Mouse (Mus musculus): ENCODE measurements around the gene Guca1b.

Gene Guca1b

GRCm38 (mm10) chr17:47385145-47385544, at the start of gene Guca1b:
Guca1b (plus strand) TSS chr17:47385393.
- no peak for DNase-seq (ENCODE audit: low spot score in 2 of 2)

DNA sequence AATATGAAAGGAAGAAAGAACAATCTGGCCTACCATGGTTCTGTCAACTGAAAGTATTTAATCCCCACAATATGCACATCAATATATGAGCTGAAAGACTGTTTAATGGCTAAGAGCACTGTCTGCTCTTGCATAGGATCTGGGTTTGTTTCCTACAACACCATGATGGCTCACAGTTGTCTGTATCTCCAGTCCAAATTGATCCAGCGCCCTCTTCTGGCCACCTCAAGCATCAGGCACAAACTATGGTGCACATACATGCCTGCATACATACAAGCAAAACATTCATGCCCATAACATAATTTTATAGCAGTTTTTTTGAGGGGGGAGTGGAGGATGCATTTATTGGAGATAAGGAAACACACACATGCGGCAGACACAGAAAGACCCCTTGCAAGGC, 42.1 kb upstream of the Guca1b start:
- DNase-seq (ENCODE audit: low spot score in 2 of 2): no peak

DNA sequence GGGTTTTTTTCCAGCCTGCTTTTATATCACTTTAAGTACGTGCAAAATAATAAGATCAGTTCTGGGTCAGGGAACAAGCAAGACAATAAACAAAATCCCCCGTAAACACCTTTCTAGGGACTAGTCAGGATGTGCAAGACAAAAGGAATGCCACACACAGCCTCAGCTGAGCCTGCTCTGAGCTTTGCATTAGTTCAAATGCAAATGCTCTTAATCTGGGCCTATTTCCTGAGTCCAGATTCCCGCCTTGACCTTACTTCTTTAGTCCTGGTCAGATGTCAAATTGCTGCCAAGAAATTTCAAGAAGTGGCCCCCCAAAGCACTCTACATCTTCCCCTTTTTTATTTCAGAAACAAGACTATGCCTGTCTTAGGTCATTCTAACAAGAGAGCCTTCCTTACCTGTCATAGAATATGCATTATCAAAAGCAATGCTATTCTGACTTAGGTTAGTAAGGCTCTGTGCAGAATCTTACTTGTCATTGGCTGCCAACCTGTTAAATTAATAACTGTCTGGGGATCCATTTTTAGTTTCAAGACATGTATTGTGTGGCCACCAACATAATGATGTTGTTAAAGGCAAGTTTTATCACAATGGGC, 35.4 kb upstream of the Guca1b start:
- no peak for DNase-seq (ENCODE audit: low spot score in 2 of 2)

DNA sequence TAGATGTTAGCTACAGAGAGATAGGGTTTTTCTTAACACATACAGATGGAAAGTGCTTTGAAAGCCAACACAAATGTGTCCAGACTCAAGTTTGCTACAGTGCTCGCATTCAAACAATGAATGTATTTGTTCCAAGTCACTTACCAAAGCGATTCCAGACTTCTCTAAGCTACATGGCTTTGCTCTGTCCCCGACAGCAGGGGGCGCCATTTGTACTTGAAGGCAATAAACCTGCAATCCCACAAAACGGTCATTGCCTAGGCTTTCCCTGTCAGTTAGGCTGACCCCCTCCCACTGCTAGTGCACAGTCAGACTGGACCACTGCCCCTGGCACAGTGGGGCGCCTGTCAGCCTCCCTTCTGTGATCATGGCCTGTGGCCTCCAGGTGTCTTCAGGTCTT, 25.2 kb upstream of the Guca1b start:
- DNase-seq (ENCODE audit: low spot score in 2 of 2): peak in 1 of 2 experiments; percentile 23

DNA sequence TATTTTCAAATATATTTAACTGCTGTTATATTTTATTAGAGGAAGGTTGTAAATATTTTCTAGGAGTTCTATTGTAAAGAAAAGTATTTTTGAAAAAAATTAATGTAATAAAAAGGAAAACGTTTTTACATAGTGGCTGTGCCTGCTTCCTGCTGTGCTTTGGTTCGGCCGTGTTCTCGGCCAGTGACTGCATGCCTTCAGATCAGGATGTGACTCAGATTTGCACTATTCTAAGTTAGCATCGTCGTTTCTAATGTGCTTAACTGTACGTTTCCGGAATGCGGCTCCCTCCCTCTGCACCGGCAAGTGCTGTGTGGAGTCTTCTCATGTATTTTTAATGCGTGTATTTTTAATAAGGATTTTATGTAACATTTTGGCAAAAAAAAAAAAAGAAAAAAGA, 23.9 kb upstream of the Guca1b start:
- no peak for DNase-seq (ENCODE audit: low spot score in 2 of 2)

DNA sequence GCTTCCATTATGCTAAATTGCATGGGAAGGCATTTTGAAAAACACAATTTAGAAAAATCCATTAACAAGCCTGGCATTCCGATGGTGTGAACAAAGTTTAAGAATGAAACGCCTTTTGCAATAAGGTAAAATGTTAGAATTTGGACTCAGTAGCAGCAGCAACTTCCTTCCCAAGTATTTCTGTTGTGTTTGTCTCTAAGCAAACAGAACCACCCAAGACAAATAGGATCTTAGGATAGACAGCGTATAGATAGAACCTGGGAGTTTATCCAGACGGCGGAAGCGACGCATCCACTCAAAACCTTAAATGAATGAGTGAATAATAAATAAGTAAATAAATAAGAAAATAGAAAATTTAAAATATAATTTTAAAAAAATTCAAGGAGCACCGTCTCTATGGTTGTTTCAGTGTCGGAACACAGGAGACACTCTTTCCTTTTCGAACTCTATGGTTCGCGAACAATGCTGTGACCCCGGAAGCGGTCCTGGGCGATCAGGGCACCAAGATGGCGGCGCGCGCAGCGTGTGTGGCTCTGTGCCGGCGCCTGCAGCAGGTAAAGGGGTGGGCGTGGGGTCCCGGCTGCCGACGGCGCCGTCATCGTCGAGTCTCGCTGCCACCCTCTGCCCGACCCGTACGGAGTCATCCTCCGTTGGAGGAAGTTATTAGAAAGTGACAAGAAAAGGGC, 16.6 kb upstream of the Guca1b start, which contains the start of gene Mrps10:
Gene Mrps10 (plus strand): TSS at position 487 of the 686 bp plus-strand sequence.
- peak; percentile 69 to 87 for DNase-seq (ENCODE audit: low spot score in 2 of 2)

GRCm38 (mm10) chr17:47369087-47369443, 16.1 kb upstream of the Guca1b start:
- DNase-seq (ENCODE audit: low spot score in 2 of 2): peak in 1 of 2 experiments; percentile 18

GRCm38 (mm10) chr17:47371451-47371850, 13.7 kb upstream of the Guca1b start:
- DNase-seq (ENCODE audit: low spot score in 2 of 2): peak in 1 of 2 experiments; percentile 64

GRCm38 (mm10) chr17:47373991-47374390, 11.2 kb upstream of the Guca1b start:
- no peak for DNase-seq (ENCODE audit: low spot score in 2 of 2)

DNA sequence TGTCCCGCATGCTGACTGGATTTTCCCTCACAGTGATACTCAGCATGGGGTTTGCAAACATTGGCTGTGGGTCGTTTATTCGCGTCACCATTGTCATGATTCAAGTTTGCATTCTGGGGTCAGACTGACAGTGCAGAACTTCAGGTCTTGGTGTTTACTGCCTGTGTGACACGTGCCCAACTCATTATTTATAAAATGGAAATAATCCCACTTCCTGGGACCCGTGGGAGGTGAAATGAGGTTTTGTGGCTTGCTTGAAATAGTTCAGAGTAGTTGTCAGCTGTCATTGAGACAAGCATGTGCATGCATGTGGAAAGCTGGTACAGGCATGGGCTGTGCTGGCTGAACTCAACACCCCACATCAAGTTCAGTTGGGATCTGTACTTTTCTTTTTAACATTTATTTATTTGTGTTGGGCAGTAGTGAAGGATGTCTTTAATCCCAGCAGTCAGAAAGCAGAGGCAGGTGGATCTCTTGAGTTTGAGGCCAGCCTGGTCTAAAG, 8.4 kb upstream of the Guca1b start:
- no peak for DNase-seq (ENCODE audit: low spot score in 2 of 2)

- no peak for DNase-seq (ENCODE audit: low spot score in 2 of 2)
Observed at GRCm38 (mm10) chr17:47378133-47378532, 7.1 kb upstream of the Guca1b start.

GRCm38 (mm10) chr17:47381917-47382316, 3.3 kb upstream of the Guca1b start:
- DNase-seq (ENCODE audit: low spot score in 2 of 2): no peak

- no peak for DNase-seq (ENCODE audit: low spot score in 2 of 2)
Observed at GRCm38 (mm10) chr17:47383266-47383665, 1.9 kb upstream of the Guca1b start.

- DNase-seq (ENCODE audit: low spot score in 2 of 2): no peak
Observed at GRCm38 (mm10) chr17:47384064-47384463, 1.1 kb upstream of the Guca1b start.

DNA sequence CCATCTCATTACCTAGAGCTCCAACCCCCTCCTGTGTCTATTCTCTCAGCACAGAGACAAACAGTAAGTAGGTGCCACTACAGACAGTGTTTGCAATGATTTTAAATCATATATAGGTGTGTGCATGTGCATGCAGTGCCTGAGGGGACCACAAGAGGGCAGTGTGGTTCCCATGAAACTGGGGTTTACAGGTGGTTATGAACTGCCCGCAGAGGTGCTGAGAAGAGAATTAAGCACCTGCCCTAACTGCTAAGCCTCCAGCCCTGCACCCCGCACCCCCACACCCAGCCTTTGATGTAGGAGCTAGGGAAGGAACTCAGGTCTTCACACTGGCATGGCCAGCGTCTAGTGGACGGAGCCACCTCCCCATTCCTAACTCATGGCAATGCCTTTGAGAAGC, 1.5 kb downstream of the Guca1b start:
- peak in 1 of 2 experiments; percentile 53 for DNase-seq (ENCODE audit: low spot score in 2 of 2)

DNA sequence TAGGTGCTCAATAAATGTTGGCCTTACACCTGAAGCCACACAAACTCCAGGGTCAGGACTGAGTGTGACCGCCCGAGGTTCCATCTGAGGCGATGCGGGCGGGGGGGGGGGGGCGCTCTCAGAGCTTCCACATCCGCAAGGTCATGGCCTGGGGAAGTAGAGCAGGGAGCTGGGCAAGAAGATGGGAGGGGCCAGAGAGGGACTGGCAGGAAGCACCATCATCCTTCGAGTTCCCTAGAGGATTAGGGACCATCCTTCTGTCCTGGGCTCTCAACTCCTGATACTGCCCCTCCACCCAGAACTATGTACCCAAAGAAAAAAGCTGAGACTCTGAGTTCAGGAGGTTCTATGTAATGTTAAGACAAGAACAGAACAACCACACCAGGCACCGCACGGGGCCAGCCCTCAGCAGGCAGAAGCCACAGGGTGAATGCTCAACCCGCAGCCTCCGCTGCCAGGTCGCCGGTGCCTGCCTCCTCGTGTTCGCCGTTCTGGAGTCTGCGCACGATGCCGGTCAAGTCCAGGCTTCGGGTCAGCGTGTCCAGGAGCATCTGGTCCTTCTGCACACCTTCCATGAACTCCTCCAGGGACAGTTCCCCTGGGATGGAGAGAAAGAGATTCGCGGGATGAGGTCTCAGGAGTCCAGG, 9.2 kb downstream of the Guca1b start:
- DNase-seq (ENCODE audit: low spot score in 2 of 2): no peak

GRCm38 (mm10) chr17:47395376-47395913, 10.3 kb downstream of the Guca1b start:
- peak in 1 of 2 experiments; percentile 34 for DNase-seq (ENCODE audit: low spot score in 2 of 2)

- no peak for DNase-seq (ENCODE audit: low spot score in 2 of 2)
Observed at GRCm38 (mm10) chr17:47399091-47399490, 13.9 kb downstream of the Guca1b start.

DNA sequence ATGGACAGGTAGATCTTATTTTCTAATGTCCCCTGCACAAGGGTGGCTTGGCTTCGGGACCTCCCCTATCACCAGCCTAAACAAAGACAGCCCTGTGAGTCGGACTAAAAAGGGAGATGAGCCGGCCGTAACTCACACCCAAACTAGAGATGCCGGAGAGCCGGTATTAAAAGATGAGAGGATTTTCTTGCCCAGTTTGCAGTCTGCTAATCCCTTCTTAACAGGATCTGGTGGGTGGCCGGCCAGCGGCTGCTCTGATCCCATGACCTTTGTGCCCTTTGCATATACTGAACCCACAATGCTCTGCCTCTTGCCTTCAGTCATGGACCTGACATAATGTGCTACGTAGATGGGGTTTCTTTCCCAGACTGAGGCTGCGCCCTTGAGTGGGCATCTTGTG, 15.3 kb downstream of the Guca1b start, which contains the start of gene Guca1a:
Gene Guca1a (minus strand): TSS at position 134 of the 400 bp plus-strand sequence.
- no peak for DNase-seq (ENCODE audit: low spot score in 2 of 2)

- no peak for DNase-seq (ENCODE audit: low spot score in 2 of 2)
Observed at GRCm38 (mm10) chr17:47407717-47408557, 22.7 kb downstream of the Guca1b start.

- DNase-seq (ENCODE audit: low spot score in 2 of 2): peak in 1 of 2 experiments; percentile 65
Observed at GRCm38 (mm10) chr17:47408558-47408898, 23.3 kb downstream of the Guca1b start.

Data from cerebellum, postnatal 4 days (tissue).